Mouse (Mus musculus): ENCODE data around the gene Glrb. TPM values are rescaled to one million over a fixed set of nuclear protein-coding genes. Genes with fewer than 3 reads are reported as not detected.

The Glrb gene
- polyA plus RNA-seq, 1 experiment = 0.08 TPM

GRCm38 (mm10) chr3:80893055-80893690 lies 20.3 kb downstream of the Glrb start:
- Histone ChIP-seq H3K4me1 (ENCODE audit: control insufficient read depth, insufficient read depth, insufficient read length) (no peaks in the 10 kb centered on the region), H3K4me3 (ENCODE audit: extremely low read depth, insufficient read depth, insufficient read length) (no peak overlapping the region), H3K36me3 (ENCODE audit: control insufficient read depth, insufficient read depth, low read length) (no peaks in the 10 kb centered on the region), H3K27ac (ENCODE audit: insufficient read depth, low read length) (no peak overlapping the region), H3K27me3 (ENCODE audit: control insufficient read depth, insufficient read depth, low read length) (no peaks in the 10 kb centered on the region)
- TF ChIP-seq POLR2A (IDR thresholded peaks at IDR 0.05; ENCODE audit: low read depth, low read length) (no peak), CTCF (IDR thresholded peaks at IDR 0.05; ENCODE audit: extremely low read depth, insufficient read depth, insufficient read length, insufficient replicate concordance) (no peak)
- WGBS = 72% methylated on average over 4 of the region's 4 CpGs
- no peak for DNase-seq (ENCODE audit: low read depth in 1 of 2, low spot score in 2 of 2)

- Histone ChIP-seq H3K4me3 (ENCODE audit: extremely low read depth, insufficient read depth, insufficient read length) (no peak overlapping the region), H3K27me3 (ENCODE audit: control insufficient read depth, insufficient read depth, low read length) (no peaks in the 10 kb centered on the region), H3K4me1 (ENCODE audit: control insufficient read depth, insufficient read depth, insufficient read length) (no peaks in the 10 kb centered on the region), H3K36me3 (ENCODE audit: control insufficient read depth, insufficient read depth, low read length) (no peaks in the 10 kb centered on the region), H3K27ac (ENCODE audit: insufficient read depth, low read length) (no peak overlapping the region)
- TF ChIP-seq POLR2A (IDR thresholded peaks at IDR 0.05; ENCODE audit: low read depth, low read length) (no peak), CTCF (IDR thresholded peaks at IDR 0.05; ENCODE audit: extremely low read depth, insufficient read depth, insufficient read length, insufficient replicate concordance) (no peak)
- 76% methylated on average over 4 of the region's 4 CpGs for WGBS
- DNase-seq (ENCODE audit: low read depth in 1 of 2, low spot score in 2 of 2) = no peak
Observed at GRCm38 (mm10) chr3:80891087-80891486, 22.4 kb downstream of the Glrb start.

- Histone ChIP-seq H3K4me1 (ENCODE audit: control insufficient read depth, insufficient read depth, insufficient read length) (no peaks in the 10 kb centered on the region), H3K27ac (ENCODE audit: insufficient read depth, low read length) (no peak overlapping the region), H3K27me3 (ENCODE audit: control insufficient read depth, insufficient read depth, low read length) (no peaks in the 10 kb centered on the region), H3K4me3 (ENCODE audit: extremely low read depth, insufficient read depth, insufficient read length) (no peak overlapping the region), H3K36me3 (ENCODE audit: control insufficient read depth, insufficient read depth, low read length) (no peaks in the 10 kb centered on the region)
- no peak for TF ChIP-seq CTCF (IDR thresholded peaks at IDR 0.05; ENCODE audit: extremely low read depth, insufficient read depth, insufficient read length, insufficient replicate concordance)
- TF ChIP-seq POLR2A (IDR thresholded peaks at IDR 0.05; ENCODE audit: low read depth, low read length) = no peak
- WGBS = 72% methylated on average over 1 of the region's 1 CpGs
- no peak for DNase-seq (ENCODE audit: low read depth in 1 of 2, low spot score in 2 of 2)
Observed at GRCm38 (mm10) chr3:80885174-80885573, 28.3 kb downstream of the Glrb start.

DNA sequence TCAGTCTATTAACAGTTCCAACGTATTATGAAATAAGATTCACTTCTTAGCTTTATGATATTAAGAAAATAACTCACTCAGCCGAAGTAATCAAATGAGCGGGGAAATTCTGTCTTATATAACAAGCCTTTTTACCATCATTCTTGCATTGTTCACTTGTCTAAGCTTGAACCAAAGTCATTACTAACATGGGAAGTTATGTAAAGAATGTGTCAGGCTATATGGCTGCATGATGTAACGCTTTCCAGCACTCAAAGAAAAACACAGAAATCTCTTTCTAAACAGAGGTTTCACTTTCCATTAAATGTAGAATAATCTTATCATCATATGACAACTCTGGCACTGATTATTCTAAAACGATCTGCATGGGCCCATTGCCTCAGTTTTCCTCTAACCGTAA lies 29.9 kb downstream of the Glrb start:
- TF ChIP-seq POLR2A (IDR thresholded peaks at IDR 0.05; ENCODE audit: low read depth, low read length) (no peak), CTCF (IDR thresholded peaks at IDR 0.05; ENCODE audit: extremely low read depth, insufficient read depth, insufficient read length, insufficient replicate concordance) (no peak)
- H3K27ac ChIP-seq (ENCODE audit: insufficient read depth, low read length) = no peak overlapping the region
- no peaks in the 10 kb centered on the region for H3K36me3 ChIP-seq (ENCODE audit: control insufficient read depth, insufficient read depth, low read length)
- 84% methylated on average over 6 of the region's 6 CpGs for WGBS
- no peak overlapping the region for H3K4me3 ChIP-seq (ENCODE audit: extremely low read depth, insufficient read depth, insufficient read length)
- no peak for DNase-seq (ENCODE audit: low read depth in 1 of 2, low spot score in 2 of 2)
- H3K27me3 ChIP-seq (ENCODE audit: control insufficient read depth, insufficient read depth, low read length) = no peaks in the 10 kb centered on the region
- H3K4me1 ChIP-seq (ENCODE audit: control insufficient read depth, insufficient read depth, insufficient read length) = no peaks in the 10 kb centered on the region

DNA sequence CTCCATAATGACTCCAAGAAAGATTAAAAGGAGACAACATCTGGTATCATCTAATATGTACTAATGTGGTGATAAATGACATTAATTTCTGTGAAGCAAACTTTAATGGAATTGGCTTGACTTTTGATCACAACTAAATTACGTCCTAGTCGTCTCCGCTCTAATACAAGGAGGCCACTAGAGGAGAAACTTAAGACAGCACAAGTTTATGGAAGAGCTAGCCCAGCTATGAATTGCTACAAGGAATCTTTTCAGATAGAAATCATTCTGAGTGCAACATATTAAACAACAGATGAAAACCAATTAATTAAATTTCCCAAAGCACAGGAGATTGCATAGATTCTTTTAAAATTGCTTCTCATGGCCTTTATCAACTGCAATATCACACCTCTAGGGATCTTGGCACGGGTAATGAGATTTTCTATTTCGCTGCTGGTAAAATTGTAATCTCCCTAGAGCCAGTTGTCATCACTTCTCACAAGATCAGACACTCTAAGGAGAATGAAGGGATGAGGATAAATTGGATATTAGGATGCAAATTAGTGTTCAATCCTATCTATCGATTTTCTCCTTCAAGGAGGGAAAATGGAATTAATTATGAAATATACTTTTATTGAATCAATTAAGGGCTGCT lies 32.7 kb downstream of the Glrb start:
- H3K27me3 ChIP-seq (ENCODE audit: control insufficient read depth, insufficient read depth, low read length) = no peaks in the 10 kb centered on the region
- no peaks in the 10 kb centered on the region for H3K36me3 ChIP-seq (ENCODE audit: control insufficient read depth, insufficient read depth, low read length)
- H3K27ac ChIP-seq (ENCODE audit: insufficient read depth, low read length) = no peak overlapping the region
- H3K4me3 ChIP-seq (ENCODE audit: extremely low read depth, insufficient read depth, insufficient read length) = no peak overlapping the region
- no peaks in the 10 kb centered on the region for H3K4me1 ChIP-seq (ENCODE audit: control insufficient read depth, insufficient read depth, insufficient read length)
- WGBS = 92% methylated on average over 6 of the region's 6 CpGs
- TF ChIP-seq CTCF (IDR thresholded peaks at IDR 0.05; ENCODE audit: extremely low read depth, insufficient read depth, insufficient read length, insufficient replicate concordance) (no peak), POLR2A (IDR thresholded peaks at IDR 0.05; ENCODE audit: low read depth, low read length) (no peak)
- no peak for DNase-seq (ENCODE audit: low read depth in 1 of 2, low spot score in 2 of 2)

GRCm38 (mm10) chr3:80878571-80878970 lies 34.9 kb downstream of the Glrb start:
- DNase-seq (ENCODE audit: low read depth in 1 of 2, low spot score in 2 of 2) = no peak
- no peaks in the 10 kb centered on the region for H3K27me3 ChIP-seq (ENCODE audit: control insufficient read depth, insufficient read depth, low read length)
- no peak overlapping the region for H3K27ac ChIP-seq (ENCODE audit: insufficient read depth, low read length)
- WGBS = 67% methylated on average over 5 of the region's 5 CpGs
- no peak overlapping the region for H3K4me3 ChIP-seq (ENCODE audit: extremely low read depth, insufficient read depth, insufficient read length)
- no peaks in the 10 kb centered on the region for H3K36me3 ChIP-seq (ENCODE audit: control insufficient read depth, insufficient read depth, low read length)
- H3K4me1 ChIP-seq (ENCODE audit: control insufficient read depth, insufficient read depth, insufficient read length) = no peaks in the 10 kb centered on the region
- TF ChIP-seq CTCF (IDR thresholded peaks at IDR 0.05; ENCODE audit: extremely low read depth, insufficient read depth, insufficient read length, insufficient replicate concordance) = no peak
- no peak for TF ChIP-seq POLR2A (IDR thresholded peaks at IDR 0.05; ENCODE audit: low read depth, low read length)

DNA sequence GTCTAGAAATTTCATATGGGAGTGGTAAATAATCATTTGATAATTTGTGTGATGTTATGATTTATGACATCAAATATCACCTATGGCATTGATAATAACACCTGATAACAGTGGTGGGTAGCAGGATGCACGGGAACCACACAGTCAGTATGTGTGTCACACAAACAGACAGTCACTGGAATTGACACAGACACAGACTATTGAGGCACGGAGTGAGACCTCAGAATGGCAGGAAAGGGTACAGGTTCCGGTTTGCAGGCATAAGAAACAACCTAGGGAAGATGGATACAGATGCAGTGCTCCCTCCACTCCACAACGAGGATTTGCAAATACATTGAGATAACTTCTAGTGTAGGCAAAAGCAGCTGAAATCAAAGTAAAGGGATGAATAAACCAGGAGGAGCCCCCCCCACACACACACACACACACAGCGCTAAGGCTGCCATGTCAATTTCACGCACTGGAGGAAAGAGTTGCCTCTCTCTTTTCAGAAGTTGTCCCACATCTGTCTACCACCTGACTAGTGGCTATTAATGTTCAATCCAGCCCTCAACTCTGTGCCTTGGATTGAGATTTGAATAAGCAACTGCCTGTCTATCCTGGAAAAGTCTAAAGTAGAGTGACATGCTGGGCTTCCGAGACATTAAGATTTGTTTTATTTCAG lies 38.6 kb downstream of the Glrb start:
- Histone ChIP-seq H3K27me3 (ENCODE audit: control insufficient read depth, insufficient read depth, low read length) (no peaks in the 10 kb centered on the region), H3K4me1 (ENCODE audit: control insufficient read depth, insufficient read depth, insufficient read length) (no peaks in the 10 kb centered on the region), H3K27ac (ENCODE audit: insufficient read depth, low read length) (no peak overlapping the region), H3K36me3 (ENCODE audit: control insufficient read depth, insufficient read depth, low read length) (no peaks in the 10 kb centered on the region), H3K4me3 (ENCODE audit: extremely low read depth, insufficient read depth, insufficient read length) (no peak overlapping the region)
- 89% methylated on average over 7 of the region's 7 CpGs for WGBS
- DNase-seq (ENCODE audit: low read depth in 1 of 2, low spot score in 2 of 2) = no peak
- TF ChIP-seq POLR2A (IDR thresholded peaks at IDR 0.05; ENCODE audit: low read depth, low read length) (no peak), CTCF (IDR thresholded peaks at IDR 0.05; ENCODE audit: extremely low read depth, insufficient read depth, insufficient read length, insufficient replicate concordance) (no peak)

All from spleen, adult 2 months (tissue).